Mouse (Mus musculus): Measurements from ENCODE around the gene Ifne. TPM values are rescaled to one million over a fixed set of nuclear protein-coding genes. Genes with fewer than 3 reads are reported as not detected.
A peak's percentile ranks its signal among the peaks of the same experiment; 100 is the strongest.

Ifne gene
- total and polyA plus RNA-seq, 2 experiments = not detected

- DNase-seq (ENCODE audit: extremely low read depth, low read depth, low spot score) = no peak
- Histone ChIP-seq H3K27ac (replicated peaks; ENCODE audit: insufficient read depth, low read depth, low read length) (no peak overlapping the region), H3K9ac (ENCODE audit: low read depth, low read length) (no peak overlapping the region), H3K79me2 (ENCODE audit: control insufficient read depth, insufficient read depth, low read length) (no peaks in the 10 kb centered on the region; the same call in 1 of the 2 replicates), H3K4me3 (ENCODE audit: insufficient read depth, low read depth, low read length) (no peak overlapping the region), H3K27me3 (ENCODE audit: control insufficient read depth, insufficient read depth, low read length) (no peaks in the 10 kb centered on the region), H3K36me3 (ENCODE audit: control insufficient read depth, insufficient read depth, low read length) (no peaks in the 10 kb centered on the region), H3K4me1 (ENCODE audit: control insufficient read depth, insufficient read depth, low read length) (no peaks in the 10 kb centered on the region; the same call in 1 of the 2 replicates)
- no peak for TF ChIP-seq CTCF (IDR thresholded peaks at IDR 0.05; ENCODE audit: low read depth, low read length)
- no peak for TF ChIP-seq POLR2A (IDR thresholded peaks at IDR 0.05; ENCODE audit: extremely low read depth, insufficient read depth, low read length)
- WGBS = 56% methylated on average over 5 of the region's 5 CpGs
Observed at GRCm38 (mm10) chr4:88921280-88921679, 41.3 kb upstream of the Ifne start.

DNA sequence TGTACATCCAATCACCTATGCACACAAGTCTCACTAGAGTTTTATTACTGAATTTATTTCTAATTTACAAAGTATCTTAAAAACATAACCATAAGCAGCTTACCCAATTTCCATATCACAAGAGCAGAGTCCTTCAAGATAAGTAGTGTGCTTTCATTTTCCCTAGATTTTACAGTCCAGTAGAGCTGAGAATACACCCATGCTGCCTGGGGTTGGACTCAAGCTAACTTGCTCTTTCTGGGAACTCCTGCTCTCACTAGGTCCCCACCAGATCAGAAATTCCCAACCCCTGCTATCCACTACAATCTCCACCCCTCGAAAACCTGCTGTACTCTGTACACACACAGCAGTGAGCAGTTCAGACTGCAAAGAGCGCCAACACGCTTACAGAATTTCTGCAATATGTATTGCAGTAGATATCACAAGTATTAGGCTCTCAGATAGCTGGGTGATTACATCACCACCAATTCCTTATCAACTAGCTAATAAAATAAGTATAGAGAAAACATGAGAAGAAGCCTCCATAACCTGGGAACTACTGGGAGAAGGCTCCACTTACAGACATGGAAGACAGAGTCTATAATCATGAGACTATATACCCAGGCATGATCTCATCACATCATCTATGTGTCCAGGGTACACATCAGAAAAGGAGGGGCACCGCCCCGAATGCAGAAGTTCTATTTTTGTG lies 37.9 kb upstream of the Ifne start:
- no peak for DNase-seq (ENCODE audit: extremely low read depth, low read depth, low spot score)
- Histone ChIP-seq H3K36me3 (ENCODE audit: control insufficient read depth, insufficient read depth, low read length) (no peaks in the 10 kb centered on the region), H3K4me3 (ENCODE audit: insufficient read depth, low read depth, low read length) (no peak overlapping the region), H3K27ac (replicated peaks; ENCODE audit: insufficient read depth, low read depth, low read length) (no peak overlapping the region), H3K9ac (ENCODE audit: low read depth, low read length) (no peak overlapping the region), H3K27me3 (ENCODE audit: control insufficient read depth, insufficient read depth, low read length) (no peaks in the 10 kb centered on the region), H3K79me2 (ENCODE audit: control insufficient read depth, insufficient read depth, low read length) (no peaks in the 10 kb centered on the region; the same call in 1 of the 2 replicates), H3K4me1 (ENCODE audit: control insufficient read depth, insufficient read depth, low read length) (no peaks in the 10 kb centered on the region; the same call in 1 of the 2 replicates)
- WGBS = 88% methylated on average over 5 of the region's 5 CpGs
- no peak for TF ChIP-seq POLR2A (IDR thresholded peaks at IDR 0.05; ENCODE audit: extremely low read depth, insufficient read depth, low read length)
- TF ChIP-seq CTCF (IDR thresholded peaks at IDR 0.05; ENCODE audit: low read depth, low read length) = no peak

DNA sequence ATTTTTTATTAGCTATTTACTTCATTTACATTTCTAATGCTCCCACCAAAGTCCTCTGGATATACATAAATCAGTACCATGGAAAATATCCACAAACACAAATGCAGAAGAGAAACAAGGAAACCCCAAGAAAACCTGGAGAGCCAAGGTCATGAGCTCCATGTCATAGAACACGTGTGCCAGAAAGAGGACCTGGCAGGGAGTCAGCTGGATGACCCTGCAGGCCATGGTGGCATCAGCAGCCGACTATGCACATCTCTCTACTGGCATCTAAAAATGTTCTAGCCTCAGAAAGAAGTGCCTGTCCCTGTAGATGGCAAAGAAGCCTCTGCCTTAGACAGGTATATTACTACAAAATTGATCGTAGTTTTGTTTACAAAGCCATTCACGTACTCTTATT lies 36.3 kb upstream of the Ifne start:
- no peaks in the 10 kb centered on the region for H3K27me3 ChIP-seq (ENCODE audit: control insufficient read depth, insufficient read depth, low read length)
- no peaks in the 10 kb centered on the region; the same call in 1 of the 2 replicates for H3K79me2 ChIP-seq (ENCODE audit: control insufficient read depth, insufficient read depth, low read length)
- TF ChIP-seq CTCF (IDR thresholded peaks at IDR 0.05; ENCODE audit: low read depth, low read length) = no peak
- TF ChIP-seq POLR2A (IDR thresholded peaks at IDR 0.05; ENCODE audit: extremely low read depth, insufficient read depth, low read length) = no peak
- WGBS = 36% methylated on average over 4 of the region's 4 CpGs
- no peaks in the 10 kb centered on the region; the same call in 1 of the 2 replicates for H3K4me1 ChIP-seq (ENCODE audit: control insufficient read depth, insufficient read depth, low read length)
- H3K36me3 ChIP-seq (ENCODE audit: control insufficient read depth, insufficient read depth, low read length) = no peaks in the 10 kb centered on the region
- H3K27ac ChIP-seq (replicated peaks; ENCODE audit: insufficient read depth, low read depth, low read length) = no peak overlapping the region
- peak; percentile 55 for DNase-seq (ENCODE audit: extremely low read depth, low read depth, low spot score)
- H3K9ac ChIP-seq (ENCODE audit: low read depth, low read length) = no peak overlapping the region
- no peak overlapping the region for H3K4me3 ChIP-seq (ENCODE audit: insufficient read depth, low read depth, low read length)

DNA sequence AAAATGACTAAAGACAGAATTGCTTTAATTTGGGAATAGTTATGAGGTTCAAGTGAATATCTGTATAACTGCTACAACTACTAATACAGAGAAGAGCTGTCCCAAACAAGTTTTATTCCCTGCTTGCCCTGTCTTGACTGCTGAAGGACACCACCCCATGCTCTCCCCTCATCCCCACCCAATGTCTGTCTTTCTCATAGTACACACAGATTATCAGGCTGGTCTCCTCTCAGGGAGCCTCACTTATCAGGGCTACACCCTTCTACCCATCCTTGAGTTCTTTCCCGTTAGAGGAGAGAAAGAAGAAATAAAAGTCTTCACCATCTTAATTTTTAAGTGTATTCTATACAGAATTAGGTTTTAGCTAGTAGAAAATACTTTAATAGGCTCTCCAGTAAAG lies 34.0 kb upstream of the Ifne start:
- WGBS = 94% methylated on average over 1 of the region's 1 CpGs
- TF ChIP-seq POLR2A (IDR thresholded peaks at IDR 0.05; ENCODE audit: extremely low read depth, insufficient read depth, low read length) = no peak
- TF ChIP-seq CTCF (IDR thresholded peaks at IDR 0.05; ENCODE audit: low read depth, low read length) = no peak
- H3K9ac ChIP-seq (ENCODE audit: low read depth, low read length) = no peak overlapping the region
- peaks cover 9% of the 10 kb centered on the region for H3K4me1 ChIP-seq (ENCODE audit: control insufficient read depth, insufficient read depth, low read length)
- no peak overlapping the region for H3K27ac ChIP-seq (replicated peaks; ENCODE audit: insufficient read depth, low read depth, low read length)
- DNase-seq (ENCODE audit: extremely low read depth, low read depth, low spot score) = no peak
- H3K27me3 ChIP-seq (ENCODE audit: control insufficient read depth, insufficient read depth, low read length) = no peaks in the 10 kb centered on the region
- H3K4me3 ChIP-seq (ENCODE audit: insufficient read depth, low read depth, low read length) = no peak overlapping the region
- no peaks in the 10 kb centered on the region; the same call in 1 of the 2 replicates for H3K79me2 ChIP-seq (ENCODE audit: control insufficient read depth, insufficient read depth, low read length)
- H3K36me3 ChIP-seq (ENCODE audit: control insufficient read depth, insufficient read depth, low read length) = no peaks in the 10 kb centered on the region

- Histone ChIP-seq H3K4me3 (ENCODE audit: insufficient read depth, low read depth, low read length) (no peak overlapping the region), H3K36me3 (ENCODE audit: control insufficient read depth, insufficient read depth, low read length) (no peaks in the 10 kb centered on the region), H3K9ac (ENCODE audit: low read depth, low read length) (no peak overlapping the region), H3K27me3 (ENCODE audit: control insufficient read depth, insufficient read depth, low read length) (no peaks in the 10 kb centered on the region), H3K27ac (replicated peaks; ENCODE audit: insufficient read depth, low read depth, low read length) (no peak overlapping the region), H3K4me1 (ENCODE audit: control insufficient read depth, insufficient read depth, low read length) (peaks cover 9% of the 10 kb centered on the region), H3K79me2 (ENCODE audit: control insufficient read depth, insufficient read depth, low read length) (no peaks in the 10 kb centered on the region; the same call in 1 of the 2 replicates)
- 83% methylated on average over 2 of the region's 2 CpGs for WGBS
- TF ChIP-seq CTCF (IDR thresholded peaks at IDR 0.05; ENCODE audit: low read depth, low read length) (no peak), POLR2A (IDR thresholded peaks at IDR 0.05; ENCODE audit: extremely low read depth, insufficient read depth, low read length) (no peak)
- DNase-seq (ENCODE audit: extremely low read depth, low read depth, low spot score) = no peak
Observed at GRCm38 (mm10) chr4:88912882-88913281, 32.9 kb upstream of the Ifne start.

DNA sequence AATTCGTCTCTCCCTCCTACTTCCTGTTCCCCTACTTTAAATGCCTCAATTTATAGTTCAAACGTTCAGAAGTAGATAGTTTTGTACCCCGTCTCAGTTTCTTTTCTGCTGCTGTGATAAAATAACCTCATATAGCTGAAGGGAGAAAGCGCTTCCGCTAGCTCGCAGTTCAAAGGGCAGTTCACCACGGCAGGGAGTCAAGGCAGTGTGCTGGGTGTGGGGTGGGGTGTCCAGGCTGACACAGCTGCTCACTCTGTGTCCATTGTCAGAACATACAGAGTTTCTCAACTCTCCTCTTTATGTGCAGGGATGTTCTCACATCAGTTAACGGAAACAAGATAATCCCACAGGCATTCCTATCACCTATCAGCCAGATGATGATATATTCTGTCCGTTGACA lies 32.2 kb upstream of the Ifne start:
- TF ChIP-seq POLR2A (IDR thresholded peaks at IDR 0.05; ENCODE audit: extremely low read depth, insufficient read depth, low read length) = no peak
- no peak for TF ChIP-seq CTCF (IDR thresholded peaks at IDR 0.05; ENCODE audit: low read depth, low read length)
- peak; percentile 51 for DNase-seq (ENCODE audit: extremely low read depth, low read depth, low spot score)
- H3K27me3 ChIP-seq (ENCODE audit: control insufficient read depth, insufficient read depth, low read length) = no peaks in the 10 kb centered on the region
- WGBS = 51% methylated on average over 9 of the region's 9 CpGs
- no peak overlapping the region for H3K9ac ChIP-seq (ENCODE audit: low read depth, low read length)
- no peak overlapping the region for H3K27ac ChIP-seq (replicated peaks; ENCODE audit: insufficient read depth, low read depth, low read length)
- no peaks in the 10 kb centered on the region for H3K36me3 ChIP-seq (ENCODE audit: control insufficient read depth, insufficient read depth, low read length)
- H3K79me2 ChIP-seq (ENCODE audit: control insufficient read depth, insufficient read depth, low read length) = no peaks in the 10 kb centered on the region; the same call in 1 of the 2 replicates
- H3K4me3 ChIP-seq (ENCODE audit: insufficient read depth, low read depth, low read length) = no peak overlapping the region
- H3K4me1 ChIP-seq (ENCODE audit: control insufficient read depth, insufficient read depth, low read length) = peaks cover 9% of the 10 kb centered on the region
